Mouse (Mus musculus): Measurements from ENCODE around the gene Ppp2r3d.

Ppp2r3d gene

DNA sequence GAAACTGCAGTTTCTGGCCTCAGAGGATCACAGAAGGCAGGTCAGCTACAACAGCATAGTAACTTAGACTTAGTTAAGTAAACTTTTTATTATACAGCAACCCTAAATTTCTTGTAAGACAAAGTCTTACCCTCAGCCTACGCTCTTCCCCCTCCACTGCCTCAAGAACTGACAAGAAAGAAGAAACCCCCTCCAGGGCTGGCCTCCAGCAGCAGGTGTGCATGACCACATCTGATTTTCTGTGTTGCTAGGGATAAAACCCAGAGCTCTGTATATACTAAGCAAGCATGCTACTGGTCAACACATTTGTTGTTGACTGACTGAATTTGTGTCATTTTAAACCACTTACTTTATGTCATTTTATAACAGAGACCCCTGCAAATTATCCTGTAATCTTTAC is 65.1 kb downstream of the Ppp2r3d start:
- DNase-seq (ENCODE audit: low spot score in 2 of 2): no peak

DNA sequence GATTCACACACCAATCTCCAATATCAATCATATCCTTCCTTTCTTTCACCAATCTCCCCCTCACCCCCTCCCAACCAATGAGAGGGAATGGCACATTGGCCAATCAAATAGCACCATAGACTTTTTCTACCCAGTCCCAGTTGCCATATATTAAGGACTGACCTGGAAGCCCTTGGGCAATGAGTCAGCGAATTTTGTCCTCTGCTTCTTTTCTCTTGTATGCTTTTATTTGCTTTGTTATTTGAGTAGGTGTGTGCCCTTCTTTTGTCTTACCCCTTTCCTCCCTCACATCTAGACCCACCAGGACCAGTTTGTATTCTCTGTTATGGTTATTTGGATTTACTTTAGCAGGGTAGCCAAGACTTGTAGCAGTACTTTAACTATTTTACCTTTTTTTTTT is 68.1 kb downstream of the Ppp2r3d start:
- no peak for DNase-seq (ENCODE audit: low spot score in 2 of 2)

Data from spleen, postnatal 10 days (tissue).